Mouse (Mus musculus): Measurements from ENCODE around the gene Nkd1.

The Nkd1 gene

GRCm38 (mm10) chr8:88619513-88619912 is 98.4 kb downstream of the Nkd1 start:
- peak; percentile 20 for DNase-seq (ENCODE audit: low spot score)

- no peak for DNase-seq (ENCODE audit: low spot score)
Observed at GRCm38 (mm10) chr8:88620931-88621330, 99.8 kb downstream of the Nkd1 start.

GRCm38 (mm10) chr8:88621408-88621807 is 100.3 kb downstream of the Nkd1 start:
- DNase-seq (ENCODE audit: low spot score), result peak; percentile 77

- DNase-seq (ENCODE audit: low spot score), result no peak
Observed at GRCm38 (mm10) chr8:88623351-88623750, 102.2 kb downstream of the Nkd1 start.

- DNase-seq (ENCODE audit: low spot score), result no peak
Observed at GRCm38 (mm10) chr8:88624276-88624675, 103.1 kb downstream of the Nkd1 start.

- DNase-seq (ENCODE audit: low spot score), result no peak
Observed at GRCm38 (mm10) chr8:88626433-88626832, 105.3 kb downstream of the Nkd1 start.

DNA sequence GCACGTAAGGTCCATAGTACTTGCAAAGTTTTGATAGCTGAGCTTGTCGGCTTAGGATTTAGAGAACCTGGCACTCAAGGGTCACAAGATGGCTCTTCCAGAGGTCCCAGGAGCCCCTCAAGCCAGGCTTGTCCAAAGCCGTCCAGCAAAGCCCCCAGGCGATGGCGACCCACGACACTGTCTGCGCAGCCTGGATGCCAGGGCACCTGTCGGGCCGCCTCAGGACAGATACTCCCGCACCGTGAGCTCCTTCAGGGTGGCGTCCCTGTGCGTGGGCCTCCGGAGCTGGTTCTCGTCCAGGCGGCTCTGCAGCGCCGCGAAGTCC is 105.7 kb downstream of the Nkd1 start:
- DNase-seq (ENCODE audit: low spot score), result no peak

GRCm38 (mm10) chr8:88627265-88627991 is 106.3 kb downstream of the Nkd1 start:
- no peak for DNase-seq (ENCODE audit: low spot score)

DNA sequence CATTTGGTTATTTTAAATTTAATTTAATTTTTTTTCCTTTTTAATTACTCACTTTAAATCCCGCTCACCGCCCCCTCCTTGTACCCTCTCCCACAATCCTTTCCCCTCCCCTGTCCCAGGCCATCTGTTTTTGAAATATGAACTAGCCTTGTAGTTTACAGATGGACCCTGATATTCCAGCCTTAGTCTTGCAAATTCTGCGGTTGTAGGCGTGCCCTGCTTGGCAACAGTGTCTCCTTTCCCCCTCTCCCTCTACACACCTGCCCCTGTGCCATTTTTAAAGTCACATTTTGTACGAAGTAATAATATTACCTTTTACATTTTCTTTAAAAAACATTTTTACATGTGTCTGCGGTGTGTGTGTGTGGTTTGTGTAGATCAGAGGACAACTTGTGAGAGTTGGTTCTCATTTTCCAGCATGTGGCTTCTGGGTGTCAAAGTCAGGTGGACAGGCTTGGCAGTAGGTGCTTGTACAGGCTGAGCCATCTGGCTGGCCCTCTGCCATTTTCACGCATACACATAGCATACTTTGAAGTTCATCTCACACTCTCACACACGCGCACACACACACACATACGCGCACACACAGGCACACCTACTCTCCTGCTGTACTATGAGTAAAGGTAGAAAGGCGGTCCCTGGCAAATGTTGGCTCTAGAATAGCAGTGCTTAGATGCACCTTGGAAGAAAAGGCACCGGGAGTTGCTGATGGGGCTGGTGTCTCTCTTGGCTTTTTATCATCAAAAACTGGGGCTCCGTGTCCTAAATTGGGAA is 107.0 kb downstream of the Nkd1 start:
- DNase-seq (ENCODE audit: low spot score), result no peak

DNA sequence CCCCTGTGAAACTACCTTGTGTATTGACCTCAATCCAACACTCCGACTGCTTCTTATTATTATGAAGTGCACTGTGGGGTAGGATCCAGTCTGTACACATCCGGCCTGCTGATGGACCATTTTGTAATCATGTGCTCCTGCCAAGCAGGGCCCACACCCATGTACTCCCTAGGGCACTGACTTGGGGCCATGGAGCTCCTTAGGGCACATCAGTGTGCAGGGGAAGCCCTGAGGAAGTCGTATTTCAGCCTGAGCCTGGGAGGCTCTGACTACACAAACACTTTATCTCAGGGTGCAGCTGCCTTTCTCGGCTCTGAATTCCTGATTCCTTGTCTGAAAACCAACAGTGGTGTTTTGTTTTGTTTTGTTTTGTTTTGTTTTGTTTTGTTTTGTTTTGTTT is 109.1 kb downstream of the Nkd1 start:
- no peak for DNase-seq (ENCODE audit: low spot score)

DNA sequence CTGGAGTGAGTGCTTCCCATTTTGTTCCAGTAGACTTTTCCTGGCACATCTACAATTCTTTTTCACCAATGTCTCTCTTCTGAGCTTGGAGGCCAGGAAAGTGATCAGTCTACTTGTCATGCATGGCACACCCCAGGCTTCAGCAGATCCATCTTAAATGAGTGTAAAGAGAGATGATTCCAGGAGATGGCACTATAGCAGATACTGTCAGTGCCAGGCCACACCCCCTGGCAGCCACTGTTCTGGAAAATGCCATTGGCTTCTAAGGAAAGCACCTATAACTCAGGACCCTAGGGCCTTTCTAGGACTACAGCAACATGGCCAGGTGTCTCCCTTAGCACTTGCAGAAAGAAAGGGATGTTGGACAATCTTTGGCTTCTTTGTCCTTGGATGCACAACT is 109.9 kb downstream of the Nkd1 start:
- DNase-seq (ENCODE audit: low spot score), result peak; percentile 61

DNA sequence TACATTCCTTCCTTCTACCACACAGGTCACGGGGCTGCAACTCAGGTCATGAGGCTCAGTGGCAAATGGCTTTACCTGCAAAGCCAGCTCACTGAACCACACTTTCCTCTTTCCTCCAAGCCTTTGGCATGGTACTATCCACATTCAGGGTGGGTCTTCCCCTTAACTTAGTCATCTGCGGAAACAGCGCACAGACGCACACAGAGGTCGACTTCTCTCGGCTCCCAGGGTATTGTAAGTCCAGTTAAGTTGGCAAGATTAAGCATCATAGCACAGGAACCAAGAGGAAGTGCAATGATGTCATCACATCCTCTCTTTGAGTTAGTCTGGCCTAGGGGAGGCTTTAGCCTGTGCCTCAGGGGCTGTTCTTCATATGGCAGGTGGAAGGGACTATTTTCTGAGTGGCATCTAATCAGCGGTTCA is 112.2 kb downstream of the Nkd1 start:
- DNase-seq (ENCODE audit: low spot score), result no peak

GRCm38 (mm10) chr8:88635474-88636397 is 114.6 kb downstream of the Nkd1 start, which contains the start of gene Snx20:
Gene Snx20 (minus strand): TSS chr8:88636128.
- DNase-seq (ENCODE audit: low spot score), result no peak

GRCm38 (mm10) chr8:88637092-88638000 is 116.2 kb downstream of the Nkd1 start:
- no peak for DNase-seq (ENCODE audit: low spot score)

DNA sequence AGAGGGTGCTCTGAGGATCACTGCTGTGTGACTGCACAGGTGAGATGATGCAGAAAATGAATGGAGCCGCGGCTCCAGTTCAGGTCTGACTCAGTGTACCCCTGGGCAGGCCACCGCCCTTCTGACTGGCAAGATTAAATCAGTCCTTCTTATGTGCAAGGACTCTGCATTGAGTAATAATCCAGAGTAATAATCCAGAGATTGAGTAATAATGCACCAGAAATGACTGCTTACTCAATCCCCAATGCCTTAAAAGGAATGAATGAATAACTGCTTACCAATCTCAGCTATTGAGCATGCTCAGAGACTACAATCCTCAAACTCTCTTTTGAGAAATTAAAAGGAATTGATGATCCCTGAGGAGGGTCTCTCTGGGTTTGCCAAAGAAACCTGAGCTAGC is 117.8 kb downstream of the Nkd1 start:
- DNase-seq (ENCODE audit: low spot score), result no peak

- DNase-seq (ENCODE audit: low spot score), result no peak
Observed at GRCm38 (mm10) chr8:88642734-88643564, 121.8 kb downstream of the Nkd1 start.

All from adipocyte (in vitro differentiated cells).